Mouse (Mus musculus): ENCODE data around the gene Ovol1. TPM values are rescaled to one million over a fixed set of nuclear protein-coding genes. Genes with fewer than 3 reads are reported as not detected.

Gene Ovol1
- polyA plus RNA-seq, 1 experiment from 2014 or later: 0.13 TPM

- Histone ChIP-seq H3K36me3 (replicated peaks) (no peaks in the 10 kb centered on the region), H3K4me3 (peak overlapping the region; percentile 75), H3K9ac (peak overlapping the region; percentile 69), H3K4me1 (peaks cover 21% of the 10 kb centered on the region), H3K9me3 (no peaks in the 10 kb centered on the region), H3K27ac (peak overlapping the region; percentile 85), H3K27me3 (replicated peaks) (peaks cover 34% of the 10 kb centered on the region), H3K4me2 (peak overlapping the region; percentile 83)
- no peak for ATAC-seq (replicated peaks)
- under 1% methylated on average over 26 of the region's 26 CpGs for WGBS
These were observed 6.7 kb upstream of the Ovol1 start for GRCm38 (mm10) chr19:5567180-5567533.

- H3K27ac ChIP-seq: no peak overlapping the region
- H3K9me3 ChIP-seq: no peaks in the 10 kb centered on the region
- no peak overlapping the region for H3K4me3 ChIP-seq
- no peak overlapping the region for H3K9ac ChIP-seq
- peaks cover 21% of the 10 kb centered on the region for H3K4me1 ChIP-seq
- no peaks in the 10 kb centered on the region for H3K36me3 ChIP-seq (replicated peaks)
- ATAC-seq (replicated peaks): no peak
- peaks cover 42% of the 10 kb centered on the region for H3K27me3 ChIP-seq (replicated peaks)
- H3K4me2 ChIP-seq: peak overlapping the region; percentile 83; the same call in 1 of the 2 replicates
- WGBS: 59% methylated on average over 5 of the region's 5 CpGs
These were observed 5.9 kb upstream of the Ovol1 start for GRCm38 (mm10) chr19:5566316-5566715.

- H3K36me3 ChIP-seq (replicated peaks): no peaks in the 10 kb centered on the region
- no peak overlapping the region for H3K4me3 ChIP-seq
- H3K27me3 ChIP-seq (replicated peaks): peaks cover 78% of the 10 kb centered on the region
- no peak for ATAC-seq (replicated peaks)
- H3K4me2 ChIP-seq: no peak overlapping the region
- H3K4me1 ChIP-seq: peaks cover 27% of the 10 kb centered on the region
- no peaks in the 10 kb centered on the region for H3K9me3 ChIP-seq
- H3K9ac ChIP-seq: no peak overlapping the region
- WGBS: 93% methylated on average over 10 of the region's 10 CpGs
- H3K27ac ChIP-seq: no peak overlapping the region
These were observed 2.3 kb upstream of the Ovol1 start for GRCm38 (mm10) chr19:5562776-5563175.

- H3K9ac ChIP-seq: no peak overlapping the region
- peaks cover 84% of the 10 kb centered on the region for H3K27me3 ChIP-seq (replicated peaks)
- H3K9me3 ChIP-seq: no peaks in the 10 kb centered on the region
These were observed 1.4 kb upstream of the Ovol1 start for GRCm38 (mm10) chr19:5561886-5562285.

GRCm38 (mm10) chr19:5561252-5561790 lies 875 bp upstream of the Ovol1 start:
- Histone ChIP-seq H3K27me3 (replicated peaks) (peaks cover 83% of the 10 kb centered on the region), H3K27ac (no peak overlapping the region), H3K4me3 (peak overlapping the region; percentile 36; the same call in 1 of the 2 replicates), H3K9me3 (no peaks in the 10 kb centered on the region), H3K9ac (no peak overlapping the region), H3K36me3 (replicated peaks) (no peaks in the 10 kb centered on the region), H3K4me2 (peak overlapping the region; percentile 74), H3K4me1 (peaks cover 17% of the 10 kb centered on the region)
- 19% methylated on average over 10 of the region's 10 CpGs for WGBS
- ATAC-seq (replicated peaks): no peak

More at GRCm38 (mm10) chr19:5561886-5562285, 1.4 kb upstream of the Ovol1 start:
- WGBS: 53% methylated on average over 3 of the region's 3 CpGs
- Histone ChIP-seq H3K36me3 (replicated peaks) (no peaks in the 10 kb centered on the region), H3K4me1 (peaks cover 22% of the 10 kb centered on the region), H3K4me2 (no peak overlapping the region), H3K4me3 (no peak overlapping the region), H3K27ac (no peak overlapping the region)
- no peak for ATAC-seq (replicated peaks)

DNA sequence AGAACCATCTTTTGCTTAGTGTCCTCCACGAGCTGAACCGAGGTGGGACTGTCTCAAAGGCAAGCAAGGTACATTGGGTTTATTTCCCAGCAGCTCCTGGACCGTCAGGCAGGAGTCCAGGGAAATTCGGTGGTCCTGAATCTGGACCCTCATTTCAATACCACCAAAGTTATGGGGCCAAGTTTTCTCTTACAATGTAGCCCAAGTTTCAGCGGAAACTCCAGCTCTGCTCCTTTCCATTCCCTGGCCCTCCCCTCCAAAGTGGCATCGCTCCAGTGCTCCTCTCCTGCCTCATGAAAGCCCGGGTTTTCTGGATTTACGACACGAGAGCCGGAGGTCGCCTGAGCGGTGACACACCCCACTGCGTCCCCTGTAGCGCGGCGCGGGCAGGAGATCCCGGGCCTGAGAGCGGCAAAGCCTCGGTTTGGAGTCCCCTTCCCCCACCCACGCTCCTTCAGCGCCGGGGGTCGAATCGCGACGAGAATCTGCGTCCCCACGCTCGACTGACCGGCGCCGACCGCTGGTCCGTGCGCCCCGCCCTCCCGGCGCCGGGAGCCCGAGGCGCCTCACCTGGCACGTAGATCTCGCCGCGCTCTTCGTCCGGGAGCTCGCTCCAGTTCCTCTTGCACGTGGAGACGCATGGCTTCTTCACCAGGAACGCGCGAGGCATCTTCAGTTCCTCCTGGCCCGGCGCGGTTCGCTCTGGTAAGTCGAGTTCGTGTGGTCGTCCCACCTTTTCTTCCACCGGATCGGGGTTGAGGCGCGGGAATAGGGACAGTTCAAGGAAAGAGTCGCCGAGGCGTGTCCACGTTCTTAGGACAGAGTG lies 602 bp downstream of the Ovol1 start:
- H3K27me3 ChIP-seq (replicated peaks): peaks cover 83% of the 10 kb centered on the region
- H3K4me1 ChIP-seq: peaks cover 17% of the 10 kb centered on the region
- no peak overlapping the region for H3K27ac ChIP-seq
- H3K9ac ChIP-seq: peak overlapping the region; percentile 23; the same call in 1 of the 2 replicates
- no peak for ATAC-seq (replicated peaks)
- peak overlapping the region; percentile 36 for H3K4me3 ChIP-seq
- no peaks in the 10 kb centered on the region for H3K36me3 ChIP-seq (replicated peaks)
- H3K9me3 ChIP-seq: no peaks in the 10 kb centered on the region
- peak overlapping the region; percentile 74 for H3K4me2 ChIP-seq
- WGBS: under 1% methylated on average over 69 of the region's 69 CpGs

- H3K27ac ChIP-seq: no peak overlapping the region
- H3K9me3 ChIP-seq: no peaks in the 10 kb centered on the region
- peak overlapping the region; percentile 36 for H3K4me3 ChIP-seq
- H3K36me3 ChIP-seq (replicated peaks): no peaks in the 10 kb centered on the region
- 16% methylated on average over 8 of the region's 8 CpGs for WGBS
- peaks cover 81% of the 10 kb centered on the region for H3K27me3 ChIP-seq (replicated peaks)
- no peak for ATAC-seq (replicated peaks)
- H3K9ac ChIP-seq: no peak overlapping the region
- H3K4me2 ChIP-seq: peak overlapping the region; percentile 74; the same call in 1 of the 2 replicates
- peaks cover 17% of the 10 kb centered on the region for H3K4me1 ChIP-seq
These were observed 1.2 kb downstream of the Ovol1 start for GRCm38 (mm10) chr19:5559229-5559628.

DNA sequence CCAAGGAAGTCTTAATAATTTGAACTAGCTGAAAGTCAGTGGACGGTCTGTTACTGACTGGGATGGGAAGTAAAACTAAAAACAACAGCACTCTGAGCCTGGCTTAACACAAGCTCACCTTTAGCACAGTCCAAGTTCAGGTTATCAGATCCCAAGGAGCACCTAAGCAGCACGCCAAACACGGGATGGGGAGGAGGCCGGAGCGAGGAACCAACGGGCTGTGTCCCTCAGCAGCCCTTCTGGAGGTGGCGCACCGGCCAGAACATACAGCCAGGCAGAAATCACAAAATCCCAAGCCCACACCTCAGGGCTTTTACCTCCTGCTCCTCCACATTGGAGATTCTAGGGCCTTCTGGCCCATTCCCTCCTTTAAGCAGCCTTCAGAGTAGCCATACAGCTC lies 1.7 kb downstream of the Ovol1 start:
- no peak for ATAC-seq (replicated peaks)

DNA sequence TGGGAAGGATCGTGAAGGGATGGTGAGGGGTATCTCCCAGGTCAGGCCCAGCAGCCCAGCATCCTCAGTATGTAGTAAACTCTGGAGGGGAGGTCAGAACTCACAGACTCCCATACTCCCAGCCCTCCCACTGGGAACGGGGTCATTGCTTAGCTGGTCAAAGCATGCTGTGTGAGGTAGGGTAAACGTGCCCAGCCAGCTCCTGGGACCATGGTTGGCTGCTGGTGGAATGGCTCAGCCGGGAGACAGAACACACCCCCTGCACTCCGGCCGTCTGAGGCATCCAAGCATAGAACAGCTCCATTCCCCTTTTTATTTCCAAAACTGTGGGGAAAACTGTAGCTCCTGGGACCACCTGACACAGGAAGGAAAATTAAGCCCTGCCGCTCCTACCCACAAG lies 2.3 kb downstream of the Ovol1 start:
- no peaks in the 10 kb centered on the region for H3K9me3 ChIP-seq
- no peak overlapping the region for H3K4me2 ChIP-seq
- H3K9ac ChIP-seq: no peak overlapping the region
- peaks cover 17% of the 10 kb centered on the region for H3K4me1 ChIP-seq
- no peaks in the 10 kb centered on the region for H3K36me3 ChIP-seq (replicated peaks)
- ATAC-seq (replicated peaks): no peak
- WGBS: 31% methylated on average over 7 of the region's 7 CpGs
- H3K27ac ChIP-seq: no peak overlapping the region
- H3K4me3 ChIP-seq: no peak overlapping the region
- peaks cover 71% of the 10 kb centered on the region for H3K27me3 ChIP-seq (replicated peaks)

More for the DNA sequence above, 1.7 kb downstream of the Ovol1 start:
- H3K36me3 ChIP-seq (replicated peaks): no peaks in the 10 kb centered on the region
- no peak overlapping the region for H3K4me3 ChIP-seq
- no peak overlapping the region for H3K4me2 ChIP-seq
- no peak overlapping the region for H3K9ac ChIP-seq
- peaks cover 17% of the 10 kb centered on the region for H3K4me1 ChIP-seq
- peaks cover 76% of the 10 kb centered on the region for H3K27me3 ChIP-seq (replicated peaks)
- H3K9me3 ChIP-seq: no peaks in the 10 kb centered on the region
- no peak overlapping the region for H3K27ac ChIP-seq
- WGBS: 61% methylated on average over 8 of the region's 8 CpGs

DNA sequence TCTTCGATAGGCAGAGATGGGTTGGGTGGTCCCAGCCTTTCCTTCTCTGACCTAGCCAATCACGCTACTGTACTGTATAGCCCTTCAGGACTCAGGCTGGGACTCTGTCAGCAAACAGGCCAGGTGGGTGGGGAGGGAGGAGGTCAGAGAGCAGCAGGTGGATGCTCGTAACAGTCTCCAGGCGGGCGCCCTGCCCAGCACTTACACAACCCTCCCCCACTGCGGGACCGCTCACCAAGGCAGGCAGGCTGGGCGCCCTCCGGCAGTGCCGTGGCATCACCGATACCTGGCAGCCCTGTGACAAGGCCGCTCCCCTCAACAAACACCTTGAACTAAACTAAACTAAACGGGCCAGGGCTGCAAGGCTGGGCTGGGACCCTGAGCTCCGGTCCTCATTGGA lies 6.2 kb downstream of the Ovol1 start:
- Histone ChIP-seq H3K9me3 (no peaks in the 10 kb centered on the region), H3K4me3 (no peak overlapping the region), H3K4me1 (no peaks in the 10 kb centered on the region), H3K36me3 (replicated peaks) (no peaks in the 10 kb centered on the region), H3K27me3 (replicated peaks) (peaks cover 32% of the 10 kb centered on the region), H3K9ac (no peak overlapping the region), H3K4me2 (no peak overlapping the region), H3K27ac (no peak overlapping the region)
- WGBS: 82% methylated on average over 14 of the region's 14 CpGs
- ATAC-seq (replicated peaks): no peak

DNA sequence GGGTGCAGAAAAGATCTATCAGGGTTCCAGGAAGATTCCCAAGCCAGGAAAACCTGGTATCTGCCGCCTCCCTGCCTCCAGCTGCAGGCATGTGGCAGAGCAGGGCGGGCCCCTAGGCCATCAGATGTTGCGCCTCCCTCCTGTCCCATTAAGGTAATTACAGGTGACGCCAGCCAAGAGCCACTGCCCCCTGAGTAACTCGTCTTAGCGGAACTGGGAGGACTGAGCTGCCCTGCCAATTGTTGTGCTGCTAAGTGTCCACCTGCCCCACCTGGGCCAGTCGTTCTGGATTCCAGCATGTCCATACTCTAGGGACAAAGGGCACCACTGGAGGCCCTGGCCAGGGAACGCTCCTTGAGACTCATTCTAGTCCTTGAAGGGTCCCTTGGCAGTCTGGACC lies 6.6 kb downstream of the Ovol1 start:
- Histone ChIP-seq H3K27me3 (replicated peaks) (peaks cover 27% of the 10 kb centered on the region), H3K36me3 (replicated peaks) (no peaks in the 10 kb centered on the region), H3K4me3 (no peak overlapping the region), H3K4me2 (no peak overlapping the region), H3K9me3 (no peaks in the 10 kb centered on the region), H3K27ac (no peak overlapping the region), H3K9ac (no peak overlapping the region), H3K4me1 (no peaks in the 10 kb centered on the region)
- ATAC-seq (replicated peaks): no peak
- WGBS: 63% methylated on average over 8 of the region's 8 CpGs

DNA sequence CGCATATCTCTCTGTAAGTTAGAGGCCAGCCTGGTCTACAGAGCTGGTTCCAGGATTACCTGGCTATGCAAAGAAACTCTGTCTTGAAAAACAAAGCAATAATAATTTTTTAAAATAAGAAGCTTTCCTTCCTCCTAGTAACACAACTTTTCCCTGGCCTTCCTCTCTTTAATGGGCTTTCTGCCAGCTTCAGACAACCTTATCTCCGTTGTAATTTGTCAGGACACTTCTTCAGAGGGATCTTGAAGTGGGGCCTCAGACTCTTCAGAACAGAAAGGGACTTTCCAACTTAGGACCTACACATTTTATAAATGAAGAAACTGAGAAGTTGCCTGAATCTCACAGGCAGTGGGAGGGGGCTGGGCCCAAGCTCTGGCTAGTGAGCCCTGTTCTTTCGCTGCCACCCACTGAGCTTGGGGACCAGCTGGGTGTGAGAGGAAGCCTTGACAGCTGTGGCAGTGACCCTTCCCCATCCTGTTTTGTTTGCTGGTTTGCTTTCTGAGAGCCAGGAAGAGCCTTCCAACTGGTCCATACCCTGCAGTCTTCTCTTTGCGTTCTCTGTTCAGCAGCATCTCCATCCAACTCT lies 12.9 kb downstream of the Ovol1 start:
- no peaks in the 10 kb centered on the region for H3K27me3 ChIP-seq (replicated peaks)
- no peak for ATAC-seq (replicated peaks)
- H3K4me3 ChIP-seq: no peak overlapping the region
- H3K4me2 ChIP-seq: no peak overlapping the region
- H3K36me3 ChIP-seq (replicated peaks): no peaks in the 10 kb centered on the region
- H3K27ac ChIP-seq: no peak overlapping the region
- no peaks in the 10 kb centered on the region for H3K4me1 ChIP-seq
- no peaks in the 10 kb centered on the region for H3K9me3 ChIP-seq
- 85% methylated on average over 4 of the region's 4 CpGs for WGBS
- no peak overlapping the region for H3K9ac ChIP-seq
